Mouse (Mus musculus): ENCODE measurements around the gene Ebf1. TPM values are rescaled to one million over a fixed set of nuclear protein-coding genes. Genes with fewer than 3 reads are reported as not detected.

Ebf1 gene
- polyA plus RNA-seq, 1 experiment = 2.7 TPM

GRCm38 (mm10) chr11:44863910-44864309 is 246.8 kb downstream of the Ebf1 start:
- TF ChIP-seq POLR2A (IDR thresholded peaks at IDR 0.05; ENCODE audit: insufficient read length, low read depth) = no peak
- no peak for TF ChIP-seq MYOG (IDR thresholded peaks at IDR 0.05; ENCODE audit: control insufficient read depth in 1 of 3, insufficient read depth in 1 of 3, insufficient read length in 2 of 3, low read depth in 2 of 3)
- TF ChIP-seq MAX (IDR thresholded peaks at IDR 0.05; ENCODE audit: low read depth) = no peak
- no peak for TF ChIP-seq TCF12 (IDR thresholded peaks at IDR 0.05; ENCODE audit: insufficient read depth, poor library complexity, severe bottlenecking)
- TF ChIP-seq USF1 (IDR thresholded peaks at IDR 0.05; ENCODE audit: low read depth) = no peak
- no peak for TF ChIP-seq MYOD1 (IDR thresholded peaks at IDR 0.05; ENCODE audit: control insufficient read depth in 1 of 3, insufficient read length in 2 of 3, low read depth in 2 of 3)
- no peak for TF ChIP-seq POLR2AphosphoS2 (IDR thresholded peaks at IDR 0.05; ENCODE audit: insufficient read length, low read depth)
- TF ChIP-seq TCF3 (IDR thresholded peaks at IDR 0.05; ENCODE audit: insufficient read length, low read depth) = no peak
- Histone ChIP-seq H3K79me2 (ENCODE audit: control insufficient read depth, insufficient read depth) (no peaks in the 10 kb centered on the region), H3K27me3 (ENCODE audit: control insufficient read depth, insufficient read depth, insufficient read length) (no peaks in the 10 kb centered on the region), H3K36me3 (ENCODE audit: control insufficient read depth, insufficient read depth) (no peaks in the 10 kb centered on the region), H3ac (ENCODE audit: control insufficient read depth, insufficient read length) (no peak overlapping the region), H3K4me2 (ENCODE audit: low read depth) (no peak overlapping the region), H3K4me3 (no peak overlapping the region)

GRCm38 (mm10) chr11:44866476-44867149 is 249.5 kb downstream of the Ebf1 start:
- TF ChIP-seq E2F4 (IDR thresholded peaks at IDR 0.05; ENCODE audit: insufficient read depth) (no peak), MYOG (IDR thresholded peaks at IDR 0.05; ENCODE audit: control insufficient read depth in 1 of 3, insufficient read depth in 1 of 3, insufficient read length in 2 of 3, low read depth in 2 of 3) (no peak), TCF12 (IDR thresholded peaks at IDR 0.05; ENCODE audit: insufficient read depth, poor library complexity, severe bottlenecking) (no peak)
- Histone ChIP-seq H3ac (ENCODE audit: control insufficient read depth, insufficient read length) (no peak overlapping the region), H3K79me2 (ENCODE audit: control insufficient read depth, insufficient read depth) (no peaks in the 10 kb centered on the region), H3K27me3 (ENCODE audit: control insufficient read depth, insufficient read depth, insufficient read length) (no peaks in the 10 kb centered on the region), H3K4me2 (ENCODE audit: low read depth) (no peak overlapping the region), H3K36me3 (ENCODE audit: control insufficient read depth, insufficient read depth) (no peaks in the 10 kb centered on the region), H3K4me3 (no peak overlapping the region)

- no peaks in the 10 kb centered on the region for H3K79me2 ChIP-seq (ENCODE audit: control insufficient read depth, insufficient read depth)
Observed at GRCm38 (mm10) chr11:44867433-44867832, 250.3 kb downstream of the Ebf1 start.

GRCm38 (mm10) chr11:44873876-44874275 is 256.8 kb downstream of the Ebf1 start:
- Histone ChIP-seq H3ac (ENCODE audit: control insufficient read depth, insufficient read length) (no peak overlapping the region), H3K4me2 (ENCODE audit: low read depth) (no peak overlapping the region), H3K79me2 (ENCODE audit: control insufficient read depth, insufficient read depth) (no peaks in the 10 kb centered on the region), H3K27me3 (ENCODE audit: control insufficient read depth, insufficient read depth, insufficient read length) (no peaks in the 10 kb centered on the region), H3K4me3 (no peak overlapping the region), H3K36me3 (ENCODE audit: control insufficient read depth, insufficient read depth) (no peaks in the 10 kb centered on the region)
- TF ChIP-seq REST (IDR thresholded peaks at IDR 0.05; ENCODE audit: insufficient read depth, insufficient read length) (no peak), TCF12 (IDR thresholded peaks at IDR 0.05; ENCODE audit: insufficient read depth, poor library complexity, severe bottlenecking) (no peak), TCF3 (IDR thresholded peaks at IDR 0.05; ENCODE audit: insufficient read length, low read depth) (no peak), USF1 (IDR thresholded peaks at IDR 0.05; ENCODE audit: low read depth) (peak; percentile 65), MYOG (IDR thresholded peaks at IDR 0.05; ENCODE audit: control insufficient read depth in 1 of 3, insufficient read depth in 1 of 3, insufficient read length in 2 of 3, low read depth in 2 of 3) (no peak), POLR2AphosphoS2 (IDR thresholded peaks at IDR 0.05; ENCODE audit: insufficient read length, low read depth) (no peak), E2F4 (IDR thresholded peaks at IDR 0.05; ENCODE audit: insufficient read depth) (no peak)

More at GRCm38 (mm10) chr11:44867433-44867832, 250.3 kb downstream of the Ebf1 start:
- Histone ChIP-seq H3K4me3 (no peak overlapping the region), H3ac (ENCODE audit: control insufficient read depth, insufficient read length) (no peak overlapping the region), H3K36me3 (ENCODE audit: control insufficient read depth, insufficient read depth) (no peaks in the 10 kb centered on the region), H3K4me2 (ENCODE audit: low read depth) (no peak overlapping the region), H3K27me3 (ENCODE audit: control insufficient read depth, insufficient read depth, insufficient read length) (no peaks in the 10 kb centered on the region)
- TF ChIP-seq E2F4 (IDR thresholded peaks at IDR 0.05; ENCODE audit: insufficient read depth) (no peak), USF1 (IDR thresholded peaks at IDR 0.05; ENCODE audit: low read depth) (no peak), POLR2A (IDR thresholded peaks at IDR 0.05; ENCODE audit: insufficient read length, low read depth) (no peak), CEBPB (IDR thresholded peaks at IDR 0.05; ENCODE audit: insufficient read depth, poor library complexity, severe bottlenecking) (no peak), REST (IDR thresholded peaks at IDR 0.05; ENCODE audit: insufficient read depth, insufficient read length) (no peak), MYOD1 (IDR thresholded peaks at IDR 0.05; ENCODE audit: control insufficient read depth in 1 of 3, insufficient read length in 2 of 3, low read depth in 2 of 3) (no peak), MAX (IDR thresholded peaks at IDR 0.05; ENCODE audit: low read depth) (no peak), MYOG (IDR thresholded peaks at IDR 0.05; ENCODE audit: control insufficient read depth in 1 of 3, insufficient read depth in 1 of 3, insufficient read length in 2 of 3, low read depth in 2 of 3) (no peak), TCF3 (IDR thresholded peaks at IDR 0.05; ENCODE audit: insufficient read length, low read depth) (no peak), SRF (IDR thresholded peaks at IDR 0.05; ENCODE audit: control insufficient read depth, insufficient read length, low read depth) (no peak), TCF12 (IDR thresholded peaks at IDR 0.05; ENCODE audit: insufficient read depth, poor library complexity, severe bottlenecking) (no peak), POLR2AphosphoS2 (IDR thresholded peaks at IDR 0.05; ENCODE audit: insufficient read length, low read depth) (no peak)

- H3K4me2 ChIP-seq (ENCODE audit: low read depth) = no peak overlapping the region
- H3ac ChIP-seq (ENCODE audit: control insufficient read depth, insufficient read length) = no peak overlapping the region
- TF ChIP-seq REST (IDR thresholded peaks at IDR 0.05; ENCODE audit: insufficient read depth, insufficient read length) = no peak
- H3K79me2 ChIP-seq (ENCODE audit: control insufficient read depth, insufficient read depth) = no peaks in the 10 kb centered on the region
- no peaks in the 10 kb centered on the region for H3K36me3 ChIP-seq (ENCODE audit: control insufficient read depth, insufficient read depth)
- H3K27me3 ChIP-seq (ENCODE audit: control insufficient read depth, insufficient read depth, insufficient read length) = no peaks in the 10 kb centered on the region
- no peak overlapping the region for H3K4me3 ChIP-seq
Observed at GRCm38 (mm10) chr11:44875171-44875570, 258.1 kb downstream of the Ebf1 start.

Measured in myocyte (in vitro differentiated cells).